Mouse (Mus musculus): Measurements from ENCODE around the gene Epb41. TPM values are rescaled to one million over a fixed set of nuclear protein-coding genes. Genes with fewer than 3 reads are reported as not detected.

The Epb41 gene
- total RNA-seq, 1 experiment from 2014 or later, result 98.1 TPM

- ATAC-seq (replicated peaks; ENCODE audit: insufficient number of reproducible peaks, low FRiP score, low TSS enrichment, poor library complexity, severe bottlenecking), result no peak
Observed at GRCm38 (mm10) chr4:132025738-132026527, 49.2 kb downstream of the Epb41 start.

DNA sequence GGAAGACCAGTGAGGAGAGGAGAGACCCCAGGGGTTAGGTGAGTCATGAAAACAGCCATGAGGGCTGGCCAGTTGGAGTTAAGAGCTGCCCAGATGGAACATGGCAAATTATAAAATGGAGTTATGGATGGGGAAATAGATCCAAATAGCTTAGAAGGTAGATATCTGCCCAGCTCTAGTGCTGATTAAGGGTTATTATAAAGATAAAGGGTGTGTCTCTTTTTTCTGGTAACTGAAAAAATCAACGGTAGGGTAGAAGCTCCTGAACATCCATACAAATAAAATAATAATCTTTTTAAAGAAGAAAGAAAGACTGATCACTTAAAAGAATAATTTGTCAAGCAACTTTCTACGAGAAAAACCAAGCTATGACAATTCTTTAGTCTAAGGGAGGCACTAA, 49.9 kb downstream of the Epb41 start:
- ATAC-seq (replicated peaks; ENCODE audit: insufficient number of reproducible peaks, low FRiP score, low TSS enrichment, poor library complexity, severe bottlenecking), result no peak

DNA sequence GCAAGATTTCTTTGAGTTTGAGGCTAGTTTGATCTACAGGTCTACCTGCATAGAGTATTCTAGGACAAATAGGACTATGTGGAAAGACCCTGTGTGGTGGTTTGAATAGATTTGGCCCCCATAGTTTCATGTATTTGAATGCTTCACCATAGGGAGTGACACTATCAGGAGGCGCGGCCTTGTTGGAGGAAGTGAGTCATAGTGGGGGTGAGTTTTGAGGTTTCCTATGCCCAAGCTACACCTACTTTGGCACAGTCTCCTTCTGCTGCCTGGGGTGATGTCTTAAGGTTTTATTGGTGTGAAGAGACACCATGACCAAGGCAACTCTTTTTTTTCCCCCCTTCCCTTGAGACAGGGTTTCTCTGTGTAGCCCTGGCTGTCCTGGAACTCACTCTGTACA, 51.3 kb downstream of the Epb41 start:
- ATAC-seq (replicated peaks; ENCODE audit: insufficient number of reproducible peaks, low FRiP score, low TSS enrichment, poor library complexity, severe bottlenecking), result no peak

GRCm38 (mm10) chr4:132022639-132023038, 52.5 kb downstream of the Epb41 start:
- ATAC-seq (replicated peaks; ENCODE audit: insufficient number of reproducible peaks, low FRiP score, low TSS enrichment, poor library complexity, severe bottlenecking), result no peak

DNA sequence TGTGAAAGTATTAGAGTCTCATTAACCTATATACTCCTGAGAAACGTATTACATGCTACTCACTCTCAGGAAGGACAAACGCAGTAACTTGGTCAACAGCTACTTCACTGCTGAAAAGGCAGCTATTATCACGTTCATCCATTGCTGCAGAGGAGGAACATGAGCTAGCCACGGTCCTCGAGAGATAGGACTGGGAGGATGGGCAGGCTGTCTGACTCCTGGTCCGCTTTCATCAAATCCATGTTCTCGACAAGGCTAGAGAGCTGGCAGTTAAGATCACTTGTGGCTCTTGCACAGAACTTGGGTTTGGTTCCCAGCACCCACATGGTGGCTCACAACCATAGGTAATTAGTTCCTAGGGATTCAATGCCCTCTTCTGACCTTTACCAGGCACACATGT, 53.2 kb downstream of the Epb41 start:
- ATAC-seq (replicated peaks; ENCODE audit: insufficient number of reproducible peaks, low FRiP score, low TSS enrichment, poor library complexity, severe bottlenecking), result no peak

- no peak for ATAC-seq (replicated peaks; ENCODE audit: insufficient number of reproducible peaks, low FRiP score, low TSS enrichment, poor library complexity, severe bottlenecking)
Observed at GRCm38 (mm10) chr4:132018547-132018946, 56.6 kb downstream of the Epb41 start.

- ATAC-seq (replicated peaks; ENCODE audit: insufficient number of reproducible peaks, low FRiP score, low TSS enrichment, poor library complexity, severe bottlenecking), result no peak
Observed at GRCm38 (mm10) chr4:132015374-132015773, 59.7 kb downstream of the Epb41 start.

DNA sequence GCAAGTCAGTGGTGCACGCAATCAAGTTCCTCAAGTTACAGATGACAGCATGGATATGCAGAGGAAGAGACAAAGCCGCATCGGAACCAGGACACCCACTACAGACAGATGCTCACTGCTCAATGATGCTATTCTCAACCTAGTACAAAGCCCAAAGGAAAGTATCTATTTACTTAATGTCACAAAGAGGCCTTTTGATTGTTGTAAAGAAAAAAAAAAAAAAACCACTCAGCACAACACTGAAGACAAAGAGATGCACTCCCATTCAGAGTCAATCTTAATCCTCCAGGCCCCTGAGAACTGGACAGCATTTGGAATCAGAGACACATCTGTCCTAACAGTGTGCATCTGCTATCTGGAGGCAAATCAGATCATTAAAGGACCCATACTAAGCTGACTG, 63.5 kb downstream of the Epb41 start:
- no peak for ATAC-seq (replicated peaks; ENCODE audit: insufficient number of reproducible peaks, low FRiP score, low TSS enrichment, poor library complexity, severe bottlenecking)

DNA sequence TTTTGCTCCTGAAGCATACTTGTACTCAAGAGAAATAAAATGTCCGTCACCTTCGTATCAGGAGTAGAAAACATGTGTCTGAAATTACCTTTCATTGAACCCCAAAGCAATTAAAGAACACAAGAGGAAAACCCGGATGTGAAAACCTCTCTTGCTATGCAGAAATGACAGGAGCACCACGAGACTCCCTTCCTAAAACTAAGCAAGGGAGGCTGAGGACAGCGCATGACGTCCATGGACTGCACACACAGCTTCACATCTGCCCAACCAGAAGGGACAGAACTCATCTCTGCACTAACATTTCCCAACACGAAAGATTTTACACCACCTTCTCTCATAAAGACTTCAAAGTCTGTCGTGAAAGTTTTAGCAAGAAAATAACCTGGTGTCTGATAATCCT, 64.7 kb downstream of the Epb41 start:
- ATAC-seq (replicated peaks; ENCODE audit: insufficient number of reproducible peaks, low FRiP score, low TSS enrichment, poor library complexity, severe bottlenecking), result no peak

- ATAC-seq (replicated peaks; ENCODE audit: insufficient number of reproducible peaks, low FRiP score, low TSS enrichment, poor library complexity, severe bottlenecking), result peak; percentile 73
Observed at GRCm38 (mm10) chr4:132008191-132008590, 66.9 kb downstream of the Epb41 start.

- no peak for ATAC-seq (replicated peaks; ENCODE audit: insufficient number of reproducible peaks, low FRiP score, low TSS enrichment, poor library complexity, severe bottlenecking)
Observed at GRCm38 (mm10) chr4:132007123-132007522, 68.0 kb downstream of the Epb41 start.

DNA sequence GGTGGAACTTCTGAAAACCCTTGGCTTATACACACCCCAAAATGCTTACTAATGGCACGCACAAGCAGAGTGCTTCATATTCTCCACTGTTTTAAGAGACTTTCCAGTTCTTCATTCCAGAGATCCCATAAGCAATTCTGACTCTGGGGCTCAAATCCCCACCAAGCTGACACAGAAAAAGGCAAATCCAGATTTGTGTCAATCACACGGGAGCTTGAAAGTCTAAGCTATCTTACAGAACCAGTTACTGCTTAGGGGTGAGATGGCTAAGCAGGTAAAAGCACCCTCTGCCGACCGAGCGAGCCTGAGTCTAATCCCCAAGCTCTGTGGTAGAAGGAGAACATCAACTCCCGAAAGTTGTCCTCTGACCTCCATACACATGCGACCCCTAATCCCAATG, 76.5 kb downstream of the Epb41 start:
- no peak for ATAC-seq (replicated peaks; ENCODE audit: insufficient number of reproducible peaks, low FRiP score, low TSS enrichment, poor library complexity, severe bottlenecking)

DNA sequence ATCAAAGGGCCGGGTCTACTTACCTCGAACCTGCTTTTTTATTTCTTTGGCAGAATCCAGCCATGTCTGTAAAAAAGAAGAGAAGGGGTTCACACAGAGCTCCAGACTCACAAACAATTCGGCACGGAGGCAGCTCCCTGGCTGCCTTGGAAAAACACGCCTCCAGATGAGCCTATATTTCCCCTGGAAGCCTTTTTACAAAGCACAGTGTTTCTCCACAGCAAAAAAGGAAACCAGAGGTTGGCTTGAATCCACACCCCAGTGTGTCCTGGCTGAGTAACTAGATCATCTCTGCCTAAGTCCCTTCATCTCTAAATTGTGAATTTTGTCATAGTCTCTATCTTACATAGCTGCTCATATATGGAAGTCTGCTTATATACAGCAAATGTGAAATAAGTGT, 77.6 kb downstream of the Epb41 start:
- ATAC-seq (replicated peaks; ENCODE audit: insufficient number of reproducible peaks, low FRiP score, low TSS enrichment, poor library complexity, severe bottlenecking), result no peak

- ATAC-seq (replicated peaks; ENCODE audit: insufficient number of reproducible peaks, low FRiP score, low TSS enrichment, poor library complexity, severe bottlenecking), result no peak
Observed at GRCm38 (mm10) chr4:131996985-131997384, 78.1 kb downstream of the Epb41 start.

- no peak for ATAC-seq (replicated peaks; ENCODE audit: insufficient number of reproducible peaks, low FRiP score, low TSS enrichment, poor library complexity, severe bottlenecking)
Observed at GRCm38 (mm10) chr4:131993792-131994191, 81.3 kb downstream of the Epb41 start.

- ATAC-seq (replicated peaks; ENCODE audit: insufficient number of reproducible peaks, low FRiP score, low TSS enrichment, poor library complexity, severe bottlenecking), result no peak
Observed at GRCm38 (mm10) chr4:131982881-131983538, 92.1 kb downstream of the Epb41 start.

GRCm38 (mm10) chr4:131981755-131982154, 93.4 kb downstream of the Epb41 start:
- ATAC-seq (replicated peaks; ENCODE audit: insufficient number of reproducible peaks, low FRiP score, low TSS enrichment, poor library complexity, severe bottlenecking), result no peak

DNA sequence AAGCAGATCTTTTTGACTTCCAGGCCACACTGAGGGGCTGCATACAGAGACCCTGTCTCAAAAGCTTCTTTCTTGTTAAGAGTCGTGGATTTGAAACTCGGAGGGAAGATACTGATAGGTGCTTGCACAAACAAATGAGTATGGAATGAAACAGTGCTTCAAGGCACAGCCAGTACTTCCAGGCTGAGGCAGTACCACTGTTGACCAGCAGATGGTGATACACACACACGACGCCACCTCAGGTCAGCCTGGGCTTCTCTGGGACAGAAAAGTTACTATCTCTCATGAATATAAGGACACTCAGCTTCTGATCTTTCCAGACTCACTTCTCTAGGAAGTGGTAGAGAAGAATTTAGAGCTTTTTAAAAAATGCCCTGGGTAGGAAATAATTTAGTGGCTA, 97.9 kb downstream of the Epb41 start:
- ATAC-seq (replicated peaks; ENCODE audit: insufficient number of reproducible peaks, low FRiP score, low TSS enrichment, poor library complexity, severe bottlenecking), result peak; percentile 94

- ATAC-seq (replicated peaks; ENCODE audit: insufficient number of reproducible peaks, low FRiP score, low TSS enrichment, poor library complexity, severe bottlenecking), result no peak
Observed at GRCm38 (mm10) chr4:131970244-131970853, 104.8 kb downstream of the Epb41 start.

- no peak for ATAC-seq (replicated peaks; ENCODE audit: insufficient number of reproducible peaks, low FRiP score, low TSS enrichment, poor library complexity, severe bottlenecking)
Observed at GRCm38 (mm10) chr4:131968873-131969272, 106.2 kb downstream of the Epb41 start.
